Mouse (Mus musculus): ENCODE measurements around the gene Hcfc1.
A peak's percentile ranks its signal among the peaks of the same experiment; 100 is the strongest.

Gene Hcfc1

DNA sequence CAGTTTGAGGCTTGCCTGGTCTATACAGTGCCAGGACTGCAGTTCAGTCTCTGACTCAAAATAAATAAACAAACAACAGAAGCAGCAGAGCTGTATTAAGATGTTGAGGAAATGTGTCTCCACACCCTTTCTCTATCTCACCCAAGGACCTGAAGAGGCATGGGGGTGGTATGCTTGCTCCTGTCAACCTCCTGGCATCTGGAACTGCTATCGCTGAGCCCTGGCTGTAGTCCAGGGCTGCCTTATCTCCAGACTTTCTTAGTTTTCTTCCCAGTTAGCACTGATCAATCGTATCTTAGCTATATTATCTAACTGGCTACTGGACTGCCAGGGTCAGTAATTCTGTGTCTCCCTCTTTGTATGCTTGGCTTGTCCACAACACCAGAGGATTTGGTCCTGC lies 24.3 kb downstream of the Hcfc1 start:
- no peak for DNase-seq (ENCODE audit: low spot score)

DNA sequence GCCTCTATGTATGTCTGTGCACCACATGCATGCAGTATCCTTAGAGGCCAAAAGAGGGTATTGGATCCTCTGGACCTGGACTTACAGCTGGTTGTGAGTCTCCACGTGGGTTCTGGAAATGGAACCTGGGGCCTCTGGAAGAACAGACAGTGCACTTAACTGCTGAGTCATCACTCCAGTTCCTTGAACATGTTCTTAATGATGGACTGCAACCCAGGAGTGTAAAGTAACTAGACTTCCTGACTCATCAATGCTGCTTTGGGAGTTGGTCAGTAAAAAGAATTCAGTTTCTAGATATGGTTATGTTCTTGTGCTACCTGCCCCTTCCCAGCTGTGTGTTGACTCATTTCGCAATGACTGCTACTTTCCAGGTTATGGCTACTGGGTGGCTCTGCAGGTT lies 34.3 kb downstream of the Hcfc1 start:
- DNase-seq (ENCODE audit: low spot score) = no peak

DNA sequence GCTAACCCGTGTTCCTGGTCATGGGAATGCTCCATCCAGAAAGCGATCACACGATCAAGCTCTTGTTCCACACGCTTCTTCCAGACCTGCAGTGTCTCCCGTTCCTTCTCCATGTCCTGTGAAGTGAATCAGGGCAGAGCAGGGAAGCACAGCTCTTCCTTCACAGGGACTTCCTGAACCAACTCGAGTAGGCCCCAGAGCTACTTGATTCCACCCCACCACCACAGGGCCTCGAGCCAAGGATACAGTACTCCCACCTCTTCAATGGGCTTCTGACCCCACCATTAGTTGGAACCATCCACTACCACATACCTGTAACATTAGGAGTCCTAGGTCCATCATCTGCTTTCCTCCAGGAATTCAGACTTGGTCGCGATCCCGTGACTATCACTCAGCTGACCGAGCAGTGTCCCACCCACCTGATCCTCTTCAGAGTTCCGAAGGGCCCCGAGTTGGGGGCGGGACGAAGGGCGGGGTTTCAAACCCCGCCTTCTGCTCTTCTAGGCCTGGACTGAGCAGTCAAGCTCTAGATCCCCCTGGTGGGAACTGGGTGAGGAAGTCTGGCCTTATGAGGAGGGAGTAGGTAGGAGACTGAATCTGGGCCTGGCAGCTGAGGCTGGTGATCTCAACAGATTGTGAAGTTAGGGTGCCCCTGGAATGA lies 35.6 kb downstream of the Hcfc1 start, which contains the start of gene Renbp:
TSS of gene Renbp (minus strand) at position 449 of the 661 bp plus-strand sequence.
- DNase-seq (ENCODE audit: low spot score) = peak; percentile 58

DNA sequence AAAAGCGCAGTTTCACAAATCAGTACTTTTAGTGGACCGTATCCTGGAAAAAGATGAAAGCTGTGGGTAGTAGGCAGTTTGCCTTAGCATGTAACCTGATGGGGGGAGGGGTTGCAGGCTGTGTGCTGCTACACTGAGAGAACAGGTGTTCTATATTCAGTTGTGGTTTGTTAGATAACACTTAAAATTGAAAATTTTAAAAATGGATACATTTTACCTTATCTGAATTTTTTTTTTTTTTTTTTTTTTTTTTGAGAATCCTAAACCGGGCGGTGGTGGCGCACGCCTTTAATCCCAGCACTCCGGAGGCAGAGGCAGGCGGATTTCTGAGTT lies 43.6 kb downstream of the Hcfc1 start:
- DNase-seq (ENCODE audit: low spot score) = no peak

DNA sequence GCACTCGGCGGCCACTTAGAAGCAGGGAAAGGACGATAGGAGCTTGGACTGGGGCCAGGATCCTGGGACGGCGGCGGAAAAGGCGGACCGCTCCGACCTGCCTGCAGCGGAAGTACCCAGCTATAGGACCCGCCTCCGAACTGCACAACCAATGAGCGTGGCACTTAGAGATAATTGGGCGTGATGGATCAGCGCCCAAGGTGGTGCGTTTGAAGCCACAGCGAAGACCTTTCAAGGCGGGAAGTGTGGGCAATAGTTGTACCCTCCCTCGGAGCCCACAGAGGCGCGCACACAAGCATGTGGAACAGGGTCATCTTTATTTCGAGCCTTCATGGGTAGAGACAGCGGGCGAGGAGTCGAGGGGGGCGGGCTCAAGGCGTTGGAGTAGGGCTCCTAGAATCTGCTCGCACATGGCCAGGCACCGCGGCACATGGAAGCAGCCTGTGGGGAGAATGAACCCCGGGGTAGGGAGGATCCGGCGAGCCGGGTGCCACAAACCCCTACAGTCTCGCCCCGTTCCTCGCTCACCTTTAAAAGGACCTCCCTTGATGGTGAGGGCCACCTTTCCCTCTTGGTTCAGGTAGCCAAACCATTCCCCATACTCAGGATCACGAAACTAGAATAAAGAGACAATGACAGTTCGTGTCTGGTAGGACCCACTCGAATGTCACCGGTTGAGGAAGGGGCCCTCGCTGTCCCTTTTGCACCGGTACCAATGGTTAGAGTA lies 44.2 kb downstream of the Hcfc1 start, which contains the start of the genes Arhgap4 and Naa10:
TSS of gene Arhgap4 (minus strand) at position 48 of the 727 bp plus-strand sequence.
TSS of gene Naa10 (minus strand) at position 122 of the 727 bp plus-strand sequence.
- DNase-seq (ENCODE audit: low spot score) = peak; percentile 86

DNA sequence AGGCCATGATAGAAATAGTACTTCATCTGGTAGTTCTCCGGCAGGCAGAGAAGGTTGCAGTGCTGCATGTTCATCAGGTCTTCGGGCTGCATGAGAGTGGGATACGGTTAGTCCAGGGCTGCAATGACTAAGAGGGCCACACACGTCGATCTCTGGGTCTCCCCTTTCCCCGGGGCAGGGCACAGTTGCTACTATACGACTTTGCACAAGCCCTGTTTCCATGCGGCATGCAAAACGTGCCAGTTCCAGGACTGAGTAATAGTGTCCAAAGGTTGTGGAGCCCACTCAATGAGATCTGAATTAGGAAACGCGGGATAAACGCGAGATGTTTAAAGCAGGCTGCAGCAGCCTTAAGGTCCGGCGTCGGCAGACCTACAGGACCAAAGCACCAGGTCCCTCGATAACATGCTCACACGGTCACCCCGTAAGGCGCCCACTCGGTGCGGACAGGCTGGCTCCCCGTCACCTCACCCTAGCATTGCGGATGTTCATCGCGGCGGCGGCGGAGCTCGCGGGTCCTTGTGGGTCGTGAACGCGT lies 44.8 kb downstream of the Hcfc1 start:
- peak; percentile 7 for DNase-seq (ENCODE audit: low spot score)

DNA sequence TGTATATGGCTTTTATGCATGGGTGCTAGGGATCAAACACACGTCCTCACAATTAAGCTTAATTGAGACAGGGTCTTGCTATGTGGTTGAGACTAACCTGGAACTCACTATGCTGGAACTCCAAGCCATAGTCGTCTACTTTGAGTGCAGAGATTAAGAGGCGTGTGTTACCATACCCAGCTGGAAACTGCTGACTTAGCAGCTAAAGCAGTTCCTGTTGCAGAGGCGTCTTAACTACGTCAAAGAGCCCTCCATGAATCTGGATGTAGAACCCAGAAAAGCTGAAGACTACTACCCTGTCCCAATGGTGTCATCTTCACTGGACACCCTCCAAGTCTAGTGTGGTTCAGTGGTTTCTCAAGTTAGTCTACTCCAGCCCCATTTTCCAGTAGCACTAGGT lies 47.5 kb downstream of the Hcfc1 start:
- DNase-seq (ENCODE audit: low spot score) = no peak

DNA sequence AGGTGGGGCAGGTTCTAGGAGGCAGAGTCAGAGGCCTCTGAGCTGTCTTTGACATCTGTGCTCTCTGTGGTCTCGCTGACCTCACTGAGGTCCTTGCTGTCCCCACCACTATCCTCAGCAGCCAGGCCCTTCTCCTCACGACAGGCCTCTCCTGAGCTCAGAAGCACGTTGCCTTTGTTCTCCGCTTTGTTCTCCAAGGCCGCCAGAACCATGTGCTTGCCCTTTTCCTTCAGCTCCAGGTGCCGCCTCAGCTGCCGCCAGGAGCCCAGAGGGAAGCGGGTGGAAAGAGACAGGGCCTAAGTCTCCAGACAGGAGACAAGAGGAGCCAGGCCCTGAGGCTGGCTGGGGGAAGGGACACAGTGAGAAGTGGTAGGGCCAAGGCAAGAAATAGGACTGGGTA lies 49.2 kb downstream of the Hcfc1 start:
- DNase-seq (ENCODE audit: low spot score) = no peak

DNA sequence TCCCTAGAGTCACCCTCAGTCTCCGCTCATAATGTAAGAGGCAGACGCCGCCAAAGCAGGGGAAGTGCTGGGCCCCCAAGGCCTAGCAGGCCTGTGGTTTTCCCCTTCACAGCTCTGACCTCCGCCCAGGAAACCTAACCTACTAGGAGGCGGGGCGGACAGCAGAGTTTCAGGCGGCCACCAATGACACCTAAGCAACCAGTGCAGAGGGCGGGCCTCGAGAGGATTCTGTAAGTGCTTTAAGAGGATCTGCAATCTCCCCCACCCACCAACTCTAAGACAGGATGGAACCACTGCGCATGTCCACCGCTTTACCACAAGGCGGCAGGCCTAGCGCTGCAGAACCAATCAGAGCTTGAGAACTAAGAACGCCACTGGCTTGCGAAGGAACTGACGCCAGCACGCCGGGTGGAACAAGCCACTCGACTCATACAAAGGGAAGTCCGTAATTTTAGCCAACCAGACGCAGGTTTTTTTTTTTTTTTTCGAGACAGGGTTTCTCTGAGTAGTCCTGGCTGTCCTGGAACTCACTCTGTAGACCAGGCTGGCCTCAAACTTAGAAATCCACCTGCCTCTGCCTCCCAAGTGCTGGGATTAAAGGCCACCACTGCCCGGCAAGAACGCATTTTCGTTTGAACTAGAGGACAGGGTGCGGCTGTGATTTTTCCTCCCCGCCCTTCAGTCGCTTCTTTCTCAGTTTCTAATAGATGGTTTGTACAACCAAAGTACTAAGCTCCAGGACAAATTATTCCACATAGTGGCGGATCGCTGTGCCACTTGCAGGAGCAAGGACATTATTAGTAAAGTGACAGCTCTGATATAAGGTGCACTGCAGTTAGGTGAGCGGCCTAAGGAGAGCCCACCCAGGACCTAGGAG lies 51.1 kb downstream of the Hcfc1 start:
- peak; percentile 91 for DNase-seq (ENCODE audit: low spot score)

DNA sequence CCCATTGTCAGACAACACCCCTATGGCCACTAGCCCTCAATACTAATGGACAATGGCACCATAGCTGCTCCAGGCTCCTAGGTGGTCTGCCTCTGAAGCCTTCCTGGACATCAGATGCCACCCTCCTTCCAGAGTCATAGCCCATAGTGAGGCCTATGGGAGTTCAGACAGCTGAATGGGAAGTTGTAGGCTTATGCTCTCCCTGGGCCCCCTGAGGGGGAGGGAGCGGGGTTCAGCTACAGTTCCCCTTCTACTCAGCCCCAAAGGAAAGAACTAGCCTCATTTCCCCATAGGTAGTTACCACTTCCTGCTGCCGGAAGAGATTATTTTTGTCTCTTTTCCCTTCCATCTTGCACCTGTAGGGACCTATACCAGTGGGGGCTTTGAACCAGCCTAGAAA lies 54.6 kb downstream of the Hcfc1 start:
- DNase-seq (ENCODE audit: low spot score) = no peak

DNA sequence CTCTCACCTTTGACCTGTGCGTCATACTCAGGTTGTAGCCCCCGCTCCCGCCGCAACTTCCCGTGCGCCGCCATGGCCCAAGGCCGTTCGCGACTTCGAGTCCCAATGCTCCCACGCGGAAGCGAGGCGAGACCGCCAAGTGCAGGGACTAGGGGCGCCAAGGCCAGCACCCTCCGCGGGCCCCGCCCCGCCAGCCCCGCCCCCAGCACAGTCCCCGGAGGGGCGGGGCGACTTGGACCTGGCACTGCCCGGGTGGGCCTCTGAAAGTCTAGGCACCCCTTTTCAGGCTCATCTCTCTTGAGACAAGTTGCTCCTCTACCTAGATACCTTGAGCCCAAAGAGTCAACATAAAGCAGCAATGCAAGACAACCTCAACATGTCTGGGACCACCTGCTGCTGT lies 55.0 kb downstream of the Hcfc1 start:
- DNase-seq (ENCODE audit: low spot score) = peak; percentile 7

DNA sequence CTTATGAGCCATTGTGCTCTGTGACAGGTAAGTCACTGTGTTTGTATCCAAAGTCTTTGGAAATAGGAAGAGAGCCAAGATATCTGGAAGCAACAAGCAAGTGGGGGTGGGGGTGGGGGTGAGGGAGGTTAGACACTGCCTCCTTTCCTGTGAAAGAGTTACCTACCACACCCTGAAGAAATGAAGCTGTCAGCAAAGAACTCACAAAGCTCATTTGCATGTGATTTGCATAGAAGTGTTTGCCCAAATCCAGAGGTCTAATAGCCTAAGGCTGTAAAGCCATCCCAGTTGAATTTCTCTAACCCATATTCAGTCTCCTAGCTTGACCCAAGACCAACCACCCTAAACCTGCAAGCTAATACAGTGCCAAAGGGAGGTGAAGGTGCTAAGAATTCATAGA lies 55.7 kb downstream of the Hcfc1 start:
- no peak for DNase-seq (ENCODE audit: low spot score)

DNA sequence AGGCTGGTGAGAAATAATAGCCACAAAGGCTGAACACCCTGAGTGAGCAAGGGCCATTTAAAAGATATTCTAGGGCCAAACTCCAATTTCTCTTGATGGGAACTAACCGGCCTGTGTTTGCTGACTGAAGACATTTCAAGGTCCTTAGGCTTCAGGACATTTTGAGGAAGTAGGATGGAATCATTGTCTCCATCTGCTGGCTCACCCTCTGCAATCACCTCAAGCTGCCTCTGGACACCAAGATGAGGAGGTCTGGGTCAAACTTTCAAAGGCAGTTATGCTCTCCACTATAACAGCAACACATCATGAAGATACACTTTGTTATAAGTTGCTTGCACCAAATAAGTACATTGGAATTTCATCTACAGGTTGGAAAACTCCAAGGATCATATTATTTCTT lies 56.1 kb downstream of the Hcfc1 start:
- DNase-seq (ENCODE audit: low spot score) = no peak

DNA sequence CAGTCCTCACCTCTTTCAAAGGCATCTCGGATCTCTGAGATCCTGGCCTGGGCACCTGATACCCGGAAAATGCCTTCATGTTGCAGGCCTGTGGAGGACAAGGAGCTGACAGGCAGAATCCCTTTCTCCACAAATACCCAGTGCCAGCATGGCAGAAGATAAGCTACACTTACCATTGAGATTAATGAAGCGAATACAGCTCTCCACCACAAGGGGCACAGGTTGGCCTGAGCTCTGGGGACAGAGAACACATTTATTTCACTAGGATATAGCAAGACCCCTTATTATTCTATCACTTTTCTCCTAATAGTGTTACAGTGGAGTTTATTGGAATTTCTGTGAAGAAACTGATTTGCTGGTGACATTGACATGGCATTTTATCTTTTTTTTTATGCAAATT lies 68.2 kb downstream of the Hcfc1 start:
- no peak for DNase-seq (ENCODE audit: low spot score)

DNA sequence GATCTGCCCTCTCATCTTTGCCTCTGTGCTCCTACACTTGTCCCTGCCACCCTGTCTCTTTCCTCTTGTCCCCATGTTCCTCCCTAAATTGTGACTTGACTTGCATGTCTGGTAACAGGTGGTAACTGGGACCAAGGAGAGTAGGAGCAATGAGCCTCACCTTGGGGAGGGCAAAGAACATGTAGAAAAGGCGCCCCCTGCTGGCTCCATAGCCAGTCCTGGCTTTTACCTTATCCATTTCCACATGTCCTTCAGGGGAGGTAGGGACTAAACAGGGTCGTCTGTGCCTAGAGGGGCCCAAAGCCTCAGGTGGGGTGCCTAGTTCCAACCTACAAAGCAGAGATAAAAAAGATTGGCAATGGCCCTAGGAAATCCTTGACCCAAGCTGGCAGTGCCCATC lies 70.4 kb downstream of the Hcfc1 start, which contains the start of gene L1cam:
TSS of gene L1cam (minus strand) at position 387 of the 400 bp plus-strand sequence.
- DNase-seq (ENCODE audit: low spot score) = peak; percentile 61

DNA sequence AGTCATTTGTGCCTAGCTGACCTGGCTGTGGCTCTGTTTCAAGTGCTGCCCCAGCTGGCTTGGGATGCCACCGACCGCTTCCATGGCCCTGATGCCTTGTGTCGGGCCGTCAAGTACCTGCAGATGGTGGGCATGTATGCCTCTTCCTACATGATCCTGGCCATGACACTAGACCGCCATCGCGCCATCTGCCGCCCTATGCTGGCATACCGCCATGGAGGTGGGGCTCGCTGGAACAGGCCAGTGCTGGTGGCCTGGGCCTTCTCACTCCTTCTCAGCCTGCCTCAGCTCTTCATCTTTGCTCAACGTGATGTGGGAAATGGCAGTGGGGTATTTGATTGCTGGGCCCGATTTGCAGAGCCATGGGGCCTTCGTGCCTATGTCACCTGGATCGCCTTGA lies 73.3 kb downstream of the Hcfc1 start:
- DNase-seq (ENCODE audit: low spot score) = no peak
